Mouse (Mus musculus) midbrain, embryonic 13.5 days (tissue): ENCODE results near the gene 2410002F23Rik. TPM values are rescaled to one million over a fixed set of nuclear protein-coding genes. Genes with fewer than 3 reads are reported as not detected.

Source experiments
- ATAC-seq: fragments of 200-750 bp; cut with Nextera tagmentation; 2 replicates; pipeline ENCODE4 v1.8.0; 2017; ENCODE audit warnings: mild to moderate bottlenecking, moderate TSS enrichment, moderate library complexity
- H3K27ac ChIP-seq: fragments of 300-500 bp; sonication (generic); 2 replicates; pipeline ENCODE4 v1.5.1; 2015; ENCODE audit warnings: inconsistent platforms, mild to moderate bottlenecking, moderate library complexity
- H3K27me3 ChIP-seq: fragments of 300-500 bp; sonication (generic); 2 replicates; pipeline ENCODE4 v1.6.1; 2015; ENCODE audit warnings: mild to moderate bottlenecking, inconsistent platforms
- H3K36me3 ChIP-seq: fragments of 300-500 bp; sonication (generic); 2 replicates; pipeline ENCODE4 v1.6.1; 2015; ENCODE audit warnings: mild to moderate bottlenecking, inconsistent platforms
- H3K4me1 ChIP-seq: fragments of 300-500 bp; sonication (generic); replicated peaks from 2 replicates; pipeline ENCODE4 v1.6.1; 2015; ENCODE audit warnings: inconsistent platforms
- H3K4me2 ChIP-seq: fragments of 300-500 bp; sonication (generic); replicated peaks from 2 replicates; pipeline ENCODE4 v1.6.1; 2015; ENCODE audit warnings: moderate library complexity, mild to moderate bottlenecking, inconsistent platforms
- H3K4me3 ChIP-seq: fragments of 300-500 bp; sonication (generic); replicated peaks from 2 replicates; pipeline ENCODE4 v1.5.1; 2015; ENCODE audit warnings: mild to moderate bottlenecking, inconsistent platforms
- H3K9ac ChIP-seq: fragments of 300-500 bp; sonication (generic); replicated peaks from 2 replicates; pipeline ENCODE4 v1.6.1; 2015; ENCODE audit warnings: mild to moderate bottlenecking, inconsistent platforms
- H3K9me3 ChIP-seq: fragments of 300-500 bp; sonication (generic); 2 replicates; pipeline ENCODE4 v1.6.1; 2016; ENCODE audit warnings: mild to moderate bottlenecking, inconsistent platforms
- WGBS: fragments of 180-500 bp; shearing (Covaris S2); methylation state at CpG from one replicate; pipeline ENCODE4 v1.1.7; 2015; 5-methylcytosine and 5-hydroxymethylcytosine counted together
- polyA plus RNA-seq: library from polyadenylated mRNA; unstranded; fragments of >200 nt; fragmentation: Nextera tagmentation; extraction: Ambion mirVana; gene quantifications from 2 replicates; pipeline ENCODE4 v1.2.1, GENCODE M21; 2015

2410002F23Rik gene
- polyA plus RNA-seq, 1 experiment from 2014 or later = 205 TPM

DNA sequence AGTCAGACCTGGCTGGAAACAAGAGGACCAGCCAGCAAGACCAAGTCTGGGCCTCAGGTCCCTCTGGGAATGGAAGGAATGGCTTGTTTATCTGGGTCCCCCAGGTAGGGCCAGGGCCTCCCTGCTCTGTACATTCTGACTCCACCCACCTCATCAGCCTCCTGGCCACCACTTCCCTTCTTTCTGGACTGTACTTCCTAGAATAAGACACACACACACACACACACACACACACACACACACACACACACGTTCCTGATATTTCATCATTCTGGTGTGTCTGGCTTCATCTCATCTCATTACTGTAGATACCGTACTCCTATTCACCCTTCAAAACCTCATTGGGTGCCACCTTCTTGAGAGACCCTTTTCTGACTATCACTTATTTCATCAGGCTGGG, 22.9 kb downstream of the 2410002F23Rik start:
- H3K4me1 ChIP-seq = no peaks in the 10 kb centered on the region
- H3K36me3 ChIP-seq = no peaks in the 10 kb centered on the region
- H3K9me3 ChIP-seq = no peaks in the 10 kb centered on the region
- WGBS = 96% methylated on average over 2 of the region's 2 CpGs
- peaks cover 23% of the 10 kb centered on the region for H3K27me3 ChIP-seq
- H3K27ac ChIP-seq = no peak overlapping the region
- ATAC-seq = no peak
- no peak overlapping the region for H3K4me2 ChIP-seq
- no peak overlapping the region for H3K4me3 ChIP-seq
- H3K9ac ChIP-seq = no peak overlapping the region

DNA sequence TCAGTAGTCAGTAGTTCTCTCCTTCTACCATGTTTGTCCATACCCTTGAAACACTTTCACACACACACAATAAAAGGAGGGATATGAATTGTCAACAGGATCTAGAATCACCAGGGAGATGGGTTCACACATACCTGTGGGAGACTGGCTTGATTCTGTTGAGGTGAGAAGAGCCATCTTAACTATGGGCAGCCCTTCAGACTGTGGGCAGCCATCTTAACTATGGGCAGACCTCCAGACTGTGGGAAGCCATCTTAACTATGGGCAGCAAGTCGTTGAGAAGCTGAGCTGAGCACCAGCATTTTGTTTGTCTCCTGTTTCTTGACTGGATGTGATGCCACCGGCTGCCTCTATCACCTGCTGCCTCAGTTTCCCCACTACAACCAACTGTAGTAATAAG, 24.8 kb downstream of the 2410002F23Rik start:
- Histone ChIP-seq H3K9me3 (no peaks in the 10 kb centered on the region), H3K9ac (no peak overlapping the region), H3K4me1 (no peaks in the 10 kb centered on the region), H3K4me3 (no peak overlapping the region), H3K36me3 (no peaks in the 10 kb centered on the region), H3K27me3 (peaks cover 21% of the 10 kb centered on the region), H3K4me2 (no peak overlapping the region), H3K27ac (no peak overlapping the region)
- ATAC-seq = 0 out of 2 replicates have a peak, but pooled peaks have one; percentile 53
- 71% methylated on average over 2 of the region's 2 CpGs for WGBS

DNA sequence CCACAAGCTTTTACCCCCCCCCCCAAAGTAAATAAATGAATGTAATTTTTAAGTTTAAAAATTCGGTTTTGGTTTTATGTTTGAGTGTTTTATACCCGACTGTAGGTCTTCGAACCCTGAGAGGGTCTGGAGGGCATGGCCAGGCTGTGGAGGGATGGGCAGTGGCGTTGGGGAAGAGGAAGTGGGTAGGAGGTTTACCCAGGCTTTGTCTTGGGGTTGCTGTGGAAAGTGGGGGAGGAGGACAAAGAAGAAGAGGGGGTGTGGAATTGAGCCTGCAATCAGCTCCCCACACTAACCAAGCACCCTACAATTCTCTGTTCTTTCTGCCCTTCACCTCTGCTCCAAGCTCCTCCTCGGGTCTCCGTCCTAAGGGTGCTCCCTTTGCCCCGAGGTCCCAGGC, 26.0 kb downstream of the 2410002F23Rik start:
- no peak for ATAC-seq
- Histone ChIP-seq H3K27ac (no peak overlapping the region), H3K27me3 (peaks cover 21% of the 10 kb centered on the region), H3K4me3 (no peak overlapping the region), H3K9me3 (no peaks in the 10 kb centered on the region), H3K36me3 (no peaks in the 10 kb centered on the region), H3K4me1 (no peaks in the 10 kb centered on the region), H3K4me2 (no peak overlapping the region), H3K9ac (no peak overlapping the region)
- WGBS = 85% methylated on average over 7 of the region's 7 CpGs

DNA sequence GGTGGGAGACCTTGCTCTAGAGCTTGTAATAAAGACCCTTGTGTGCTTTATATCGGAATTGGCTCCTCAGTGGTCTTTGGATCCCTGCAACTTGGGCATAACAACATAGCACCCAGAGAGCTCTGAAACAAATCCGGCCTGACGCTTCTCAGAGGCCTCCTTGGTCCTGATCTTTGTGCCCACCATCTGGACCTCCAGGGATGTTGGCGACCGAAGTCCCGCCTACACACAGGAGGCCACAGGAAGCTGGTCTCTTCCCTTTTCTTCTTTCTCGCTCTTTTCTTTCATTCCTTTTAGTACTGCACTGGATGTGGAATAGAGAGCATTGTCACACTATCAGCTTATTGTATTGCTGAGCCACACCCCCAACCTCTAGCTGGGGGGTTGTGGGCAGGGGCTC, 26.9 kb downstream of the 2410002F23Rik start:
- no peak overlapping the region for H3K4me3 ChIP-seq
- no peaks in the 10 kb centered on the region for H3K9me3 ChIP-seq
- no peak overlapping the region for H3K9ac ChIP-seq
- WGBS = 60% methylated on average over 7 of the region's 7 CpGs
- no peak overlapping the region for H3K27ac ChIP-seq
- H3K27me3 ChIP-seq = peaks cover 19% of the 10 kb centered on the region
- ATAC-seq = no peak
- no peaks in the 10 kb centered on the region for H3K4me1 ChIP-seq
- H3K36me3 ChIP-seq = no peaks in the 10 kb centered on the region
- no peak overlapping the region for H3K4me2 ChIP-seq

DNA sequence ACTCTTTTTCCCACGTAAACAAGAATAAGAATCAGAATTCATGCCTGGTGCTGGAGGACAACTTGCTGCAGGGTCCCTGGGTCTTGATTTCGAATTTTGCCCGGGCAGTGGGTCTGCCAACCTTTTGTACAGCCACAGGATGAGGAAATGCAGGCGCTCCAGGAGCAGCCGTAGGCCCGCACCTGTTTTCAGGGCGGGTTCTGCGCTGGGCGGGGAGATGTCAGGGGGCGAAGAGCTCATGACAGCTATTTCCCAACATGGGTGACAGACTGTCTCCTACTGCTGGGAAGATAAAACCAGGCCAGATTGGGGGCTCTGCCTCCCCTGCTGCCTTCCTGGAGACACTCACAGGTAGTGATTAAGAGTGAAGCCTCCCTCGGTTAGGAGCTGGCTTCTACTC, 27.6 kb downstream of the 2410002F23Rik start:
- Histone ChIP-seq H3K4me1 (no peaks in the 10 kb centered on the region), H3K36me3 (no peaks in the 10 kb centered on the region), H3K9ac (no peak overlapping the region), H3K27me3 (peaks cover 14% of the 10 kb centered on the region), H3K4me3 (no peak overlapping the region), H3K4me2 (no peak overlapping the region), H3K27ac (no peak overlapping the region), H3K9me3 (no peaks in the 10 kb centered on the region)
- 42% methylated on average over 11 of the region's 11 CpGs for WGBS
- ATAC-seq = no peak

DNA sequence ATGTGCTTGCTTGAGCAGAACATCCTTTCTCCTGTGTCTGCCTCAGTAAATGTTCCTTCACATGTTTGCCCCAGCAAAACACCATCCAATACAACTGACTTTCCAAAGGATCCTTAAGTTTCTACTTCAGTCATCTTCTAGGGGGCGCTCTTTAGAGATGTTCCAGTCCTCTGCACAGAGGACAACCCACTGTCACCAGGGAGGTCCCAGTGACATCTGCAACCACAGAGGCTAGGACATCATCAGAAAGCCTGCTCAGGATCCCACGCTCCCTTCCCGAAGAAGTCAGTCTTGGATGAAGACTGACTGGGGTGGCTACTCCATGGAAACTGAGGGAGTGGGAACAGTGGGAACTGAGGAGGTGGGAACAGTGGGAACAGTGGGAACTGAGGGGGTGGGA, 29.0 kb downstream of the 2410002F23Rik start:
- WGBS = 82% methylated on average over 3 of the region's 3 CpGs
- no peaks in the 10 kb centered on the region for H3K9me3 ChIP-seq
- H3K27ac ChIP-seq = no peak overlapping the region
- H3K36me3 ChIP-seq = no peaks in the 10 kb centered on the region
- no peak for ATAC-seq
- no peaks in the 10 kb centered on the region for H3K4me1 ChIP-seq
- H3K4me3 ChIP-seq = no peak overlapping the region
- H3K4me2 ChIP-seq = no peak overlapping the region
- H3K9ac ChIP-seq = no peak overlapping the region
- H3K27me3 ChIP-seq = peaks cover 14% of the 10 kb centered on the region

DNA sequence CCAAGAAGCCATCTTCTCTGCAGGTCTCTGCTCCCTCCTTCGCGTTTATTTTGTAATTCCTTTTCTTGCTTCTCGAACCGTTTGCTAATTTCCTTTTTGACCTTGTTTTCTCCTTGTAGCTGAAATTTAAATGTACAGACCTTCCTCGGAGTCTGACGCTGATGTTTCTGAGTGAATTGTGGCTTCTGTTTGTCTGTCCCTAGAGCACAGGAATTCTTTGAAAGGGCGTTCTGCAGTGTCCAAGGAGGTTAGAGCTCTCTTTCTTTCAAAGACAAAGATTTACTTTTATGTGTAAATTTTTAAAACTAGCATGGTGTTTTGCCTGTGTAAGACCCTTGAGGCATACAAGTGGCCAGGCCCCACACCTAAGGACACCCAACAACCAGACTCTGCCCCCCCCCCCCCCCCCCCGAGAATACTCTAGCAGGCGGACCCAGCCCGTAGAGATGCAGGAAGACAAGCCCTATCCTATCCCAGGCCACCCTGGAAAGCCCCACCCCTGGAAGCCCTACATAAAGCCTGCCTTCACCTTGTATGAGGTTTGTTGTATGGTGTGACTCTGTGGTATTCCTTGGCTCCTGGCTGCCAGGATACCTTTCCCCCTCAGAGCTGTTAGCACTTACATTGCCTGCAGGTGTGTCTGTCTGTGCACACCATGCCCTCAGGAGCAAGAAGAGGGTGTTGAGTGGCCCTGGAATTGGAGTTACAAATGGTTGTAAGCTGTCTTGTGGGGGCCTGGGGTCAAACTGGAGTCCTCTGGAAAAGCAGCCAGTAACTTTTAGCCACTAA, 30.1 kb downstream of the 2410002F23Rik start:
- Histone ChIP-seq H3K9ac (no peak overlapping the region), H3K27ac (no peak overlapping the region), H3K27me3 (peaks cover 11% of the 10 kb centered on the region), H3K4me1 (no peaks in the 10 kb centered on the region), H3K4me3 (no peak overlapping the region), H3K9me3 (no peaks in the 10 kb centered on the region), H3K36me3 (no peaks in the 10 kb centered on the region), H3K4me2 (no peak overlapping the region)
- no peak for ATAC-seq
- WGBS = 63% methylated on average over 9 of the region's 10 CpGs

DNA sequence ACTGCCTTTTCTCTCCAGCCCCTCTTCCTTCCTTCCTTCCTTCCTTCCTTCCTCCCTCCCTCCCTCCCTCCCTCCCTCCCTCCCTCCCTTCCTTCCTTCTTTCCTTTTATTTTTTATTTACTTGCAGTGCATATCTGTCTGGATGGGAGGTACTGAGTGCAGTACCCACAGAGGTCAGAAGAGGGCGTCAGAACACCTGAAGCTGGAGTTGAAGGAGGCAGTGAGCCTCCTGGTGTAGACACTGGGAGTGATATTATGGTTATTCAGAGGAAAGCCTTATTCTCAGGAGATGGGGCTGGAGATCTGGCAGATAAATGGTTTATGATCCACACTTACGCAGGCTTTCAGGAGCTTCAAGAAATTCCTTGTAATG, 30.7 kb downstream of the 2410002F23Rik start:
- H3K27me3 ChIP-seq = peaks cover 10% of the 10 kb centered on the region
- no peaks in the 10 kb centered on the region for H3K9me3 ChIP-seq
- 36% methylated on average over 2 of the region's 2 CpGs for WGBS
- no peaks in the 10 kb centered on the region for H3K4me1 ChIP-seq
- no peak overlapping the region for H3K27ac ChIP-seq
- H3K9ac ChIP-seq = no peak overlapping the region
- no peak overlapping the region for H3K4me3 ChIP-seq
- H3K4me2 ChIP-seq = no peak overlapping the region
- ATAC-seq = no peak
- H3K36me3 ChIP-seq = no peaks in the 10 kb centered on the region

DNA sequence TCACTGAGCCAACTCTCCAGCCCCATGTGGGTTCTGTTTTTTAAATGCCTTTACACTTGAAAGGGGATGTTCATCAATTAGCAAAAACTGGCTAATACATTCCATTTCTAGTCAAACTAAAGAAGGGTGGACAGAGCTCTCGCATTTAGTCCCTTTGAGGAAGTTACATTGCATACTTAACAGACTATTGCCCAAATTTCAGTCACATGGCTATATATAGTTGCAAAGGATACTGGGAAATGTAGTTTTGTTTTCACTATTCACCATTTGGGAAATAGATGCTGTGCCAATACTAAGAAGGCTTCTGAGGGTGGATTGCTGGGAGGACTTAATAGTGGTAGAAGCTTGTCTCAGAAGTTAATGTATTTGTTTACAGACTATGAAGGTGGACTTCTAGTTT, 34.4 kb downstream of the 2410002F23Rik start:
- Histone ChIP-seq H3K4me2 (no peak overlapping the region), H3K4me3 (no peak overlapping the region), H3K4me1 (no peaks in the 10 kb centered on the region), H3K27ac (no peak overlapping the region), H3K36me3 (no peaks in the 10 kb centered on the region), H3K27me3 (no peaks in the 10 kb centered on the region), H3K9me3 (no peaks in the 10 kb centered on the region), H3K9ac (no peak overlapping the region)
- ATAC-seq = no peak
- 70% methylated on average over 1 of the region's 1 CpGs for WGBS

DNA sequence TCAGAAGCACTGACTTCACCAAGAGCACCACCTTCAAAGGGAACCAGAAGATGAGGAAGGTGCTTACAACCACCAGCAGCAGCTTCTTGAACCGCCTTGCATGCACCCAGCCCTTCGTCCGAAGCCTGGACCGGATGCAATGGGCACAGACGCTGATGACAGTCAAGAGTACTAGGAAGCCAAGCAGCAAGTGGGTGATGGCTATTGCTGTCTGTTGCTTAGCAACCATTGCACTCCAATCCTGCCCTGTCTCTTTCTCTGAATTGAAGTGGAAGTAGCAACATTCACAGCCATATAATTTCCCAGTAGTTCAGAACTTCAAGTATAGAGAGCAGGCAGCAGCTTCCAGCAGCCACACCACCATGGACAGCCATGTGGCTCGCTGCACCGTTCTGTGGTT, 35.1 kb downstream of the 2410002F23Rik start:
- Histone ChIP-seq H3K4me1 (no peaks in the 10 kb centered on the region), H3K9me3 (peaks cover 1% of the 10 kb centered on the region; the same call in 1 of the 2 replicates), H3K27ac (no peak overlapping the region), H3K9ac (peak overlapping the region; percentile 20; the same call in 1 of the 2 replicates), H3K4me2 (no peak overlapping the region), H3K4me3 (no peak overlapping the region), H3K27me3 (no peaks in the 10 kb centered on the region), H3K36me3 (no peaks in the 10 kb centered on the region)
- 0 out of 2 replicates have a peak, but pooled peaks have one; percentile 48 for ATAC-seq
- WGBS = 67% methylated on average over 7 of the region's 7 CpGs

DNA sequence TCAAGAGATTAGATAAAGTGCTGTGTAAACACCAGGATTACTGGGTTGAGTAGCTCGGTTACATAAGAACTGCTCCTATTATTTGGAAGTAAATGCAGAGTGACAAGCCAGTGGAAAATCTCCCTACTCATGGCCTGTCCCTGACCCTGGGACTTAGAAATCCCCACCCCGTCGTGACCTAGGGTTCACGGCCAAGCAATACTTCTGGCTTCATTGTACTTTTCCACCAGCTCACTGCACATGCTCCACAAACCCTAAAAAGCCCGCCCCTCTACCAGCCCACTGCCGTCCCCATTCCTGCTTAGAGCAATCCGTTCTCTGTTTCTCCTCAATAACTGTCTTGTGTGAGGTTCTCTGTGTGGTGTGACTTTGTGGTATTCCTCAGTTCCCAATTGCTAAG, 41.2 kb downstream of the 2410002F23Rik start:
- no peak overlapping the region for H3K4me2 ChIP-seq
- H3K4me1 ChIP-seq = no peaks in the 10 kb centered on the region
- no peak overlapping the region for H3K27ac ChIP-seq
- H3K9me3 ChIP-seq = peaks cover 7% of the 10 kb centered on the region; the same call in 1 of the 2 replicates
- no peak for ATAC-seq
- no peak overlapping the region for H3K9ac ChIP-seq
- no peaks in the 10 kb centered on the region for H3K27me3 ChIP-seq
- H3K4me3 ChIP-seq = no peak overlapping the region
- 53% methylated on average over 7 of the region's 7 CpGs for WGBS
- no peaks in the 10 kb centered on the region for H3K36me3 ChIP-seq

DNA sequence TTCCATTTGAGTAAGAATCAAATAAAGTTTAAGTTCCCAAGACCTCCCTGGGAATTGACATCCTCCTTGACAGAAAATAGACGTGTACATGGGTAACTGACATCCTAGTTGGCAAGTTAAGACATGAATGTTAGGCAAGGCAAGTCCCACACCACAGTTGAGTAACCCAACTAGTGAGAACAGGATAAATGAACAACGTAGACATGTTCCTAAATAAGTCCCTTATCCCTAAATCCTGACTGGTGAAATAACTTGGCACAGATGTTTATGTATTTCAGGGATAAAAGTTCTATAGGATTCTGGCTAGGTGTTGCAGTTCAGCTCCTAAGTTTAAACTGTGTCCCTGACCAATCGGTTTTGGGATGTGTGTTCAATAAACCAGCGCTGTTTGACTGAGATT, 44.5 kb downstream of the 2410002F23Rik start:
- Histone ChIP-seq H3K4me1 (no peaks in the 10 kb centered on the region), H3K9me3 (peaks cover 10% of the 10 kb centered on the region; the same call in 1 of the 2 replicates), H3K4me2 (no peak overlapping the region), H3K27ac (no peak overlapping the region), H3K4me3 (no peak overlapping the region), H3K36me3 (no peaks in the 10 kb centered on the region), H3K27me3 (no peaks in the 10 kb centered on the region), H3K9ac (no peak overlapping the region)
- ATAC-seq = no peak
- 77% methylated on average over 4 of the region's 4 CpGs for WGBS

DNA sequence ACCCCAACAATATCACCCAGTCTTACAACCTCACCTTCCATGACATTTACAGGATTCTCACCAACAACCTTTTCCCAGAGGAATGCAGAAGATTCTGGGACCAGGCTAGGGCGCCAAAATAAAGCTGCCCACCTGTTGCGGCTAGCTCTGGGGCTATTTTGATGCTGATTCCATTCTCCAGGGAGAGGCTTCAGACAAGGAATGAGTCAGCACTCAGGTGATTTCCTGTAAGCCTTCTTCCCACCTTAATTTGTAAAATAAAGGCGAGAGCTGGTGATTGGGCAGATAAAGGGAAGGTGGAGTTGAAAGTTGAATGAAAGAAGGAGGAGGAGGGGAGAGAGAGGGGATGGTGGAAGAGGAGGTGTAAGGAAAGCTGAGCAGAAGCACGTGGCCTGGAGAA, 44.9 kb downstream of the 2410002F23Rik start:
- no peak for ATAC-seq
- no peak overlapping the region for H3K4me2 ChIP-seq

More for the DNA sequence above, 44.9 kb downstream of the 2410002F23Rik start:
- peaks cover 10% of the 10 kb centered on the region; the same call in 1 of the 2 replicates for H3K9me3 ChIP-seq
- 53% methylated on average over 4 of the region's 4 CpGs for WGBS
- H3K36me3 ChIP-seq = no peaks in the 10 kb centered on the region
- H3K9ac ChIP-seq = no peak overlapping the region
- H3K4me3 ChIP-seq = no peak overlapping the region
- H3K4me1 ChIP-seq = no peaks in the 10 kb centered on the region
- no peaks in the 10 kb centered on the region for H3K27me3 ChIP-seq
- no peak overlapping the region for H3K27ac ChIP-seq
